Mouse (Mus musculus) bone marrow, adult 2 months (tissue): ENCODE data around the gene Olfr1375. TPM values are rescaled to one million over a fixed set of nuclear protein-coding genes. Genes with fewer than 3 reads are reported as not detected.

ENCODE experiments used
- H3K27ac ChIP-seq: fragments of 200-500 bp; 2 replicates; pipeline ENCODE4 v1.5.1; 2012; ENCODE audit warnings: low read depth, mild to moderate bottlenecking, control low read depth, inconsistent platforms, low read length; ENCODE audit not compliant: control insufficient read depth, poor library complexity, insufficient read depth
- H3K4me1 ChIP-seq: fragments of 200-500 bp; 2 replicates; pipeline ENCODE4 v1.6.1; 2011; ENCODE audit warnings: low read length; ENCODE audit not compliant: control insufficient read depth, insufficient read depth
- H3K4me3 ChIP-seq: fragments of 200-500 bp; replicated peaks from 2 replicates; pipeline ENCODE3; 2011; ENCODE audit warnings: mild to moderate bottlenecking, low read depth, low read length, control low read depth; ENCODE audit not compliant: control insufficient read depth
- CTCF ChIP-seq: fragments of 200-500 bp; IDR thresholded peaks from 2 replicates; pipeline ENCODE4 v1.5.1; 2011; ENCODE audit warnings: low read length, control low read depth; ENCODE audit not compliant: control insufficient read depth, insufficient read depth
- POLR2A ChIP-seq: fragments of 200-500 bp; IDR thresholded peaks from 2 replicates; pipeline ENCODE4 v1.6.1; 2011; ENCODE audit warnings: low read depth, mild to moderate bottlenecking, control low read depth, low read length, borderline replicate concordance; ENCODE audit not compliant: control insufficient read depth
- whole genome bisulfite sequencing: fragments of 180-500 bp; shearing (Covaris S2); methylation state at CpG from one replicate; pipeline ENCODE4 v1.1.7; 2018; 5-methylcytosine and 5-hydroxymethylcytosine counted together
- polyA plus RNA-seq: library from polyadenylated mRNA; stranded (reverse); fragments of >200 nt; gene quantifications from 2 replicates; pipeline ENCODE4 v1.2.4, GENCODE M21; 2011; ENCODE audit warnings: low replicate concordance; ENCODE audit not compliant: missing spikeins, insufficient read depth, insufficient read length

Gene Olfr1375
- polyA plus RNA-seq, 1 experiment: not detected

GRCm38 (mm10) chr11:51084527-51084926, 36.6 kb downstream of the Olfr1375 start:
- Histone ChIP-seq H3K4me3 (no peak overlapping the region), H3K27ac (no peak overlapping the region), H3K4me1 (no peaks in the 10 kb centered on the region)
- 46% methylated on average over 7 of the region's 7 CpGs for WGBS
- TF ChIP-seq CTCF (no peak), POLR2A (no peak)

- Histone ChIP-seq H3K4me1 (no peaks in the 10 kb centered on the region), H3K4me3 (no peak overlapping the region), H3K27ac (no peak overlapping the region)
- TF ChIP-seq CTCF (no peak), POLR2A (no peak)
- 69% methylated on average over 13 of the region's 13 CpGs for WGBS
Measured at GRCm38 (mm10) chr11:51085269-51085668, 37.4 kb downstream of the Olfr1375 start.

Other genes starting within 250 kb of the Olfr1375 start
- 0.61 and 0.65 TPM in 2 replicates for gene Zfp354c, start 220.4 kb upstream of the Olfr1375 start, polyA plus RNA-seq
- not detected in 2 replicates for gene Zfp879, start 206.6 kb upstream of the Olfr1375 start, polyA plus RNA-seq
- gene Grm6, start 197.4 kb upstream of the Olfr1375 start, polyA plus RNA-seq: 0.59 TPM in 1 of 2 replicates, not detected in the other
- not detected in 2 replicates for gene Zfp454, start 160.5 kb upstream of the Olfr1375 start, polyA plus RNA-seq
- 0.55 and 0.70 TPM in 2 replicates for gene Zfp2, start 131.9 kb upstream of the Olfr1375 start, polyA plus RNA-seq
- gene Zfp354b, start 116.5 kb upstream of the Olfr1375 start, polyA plus RNA-seq: not detected in 2 replicates
- not detected in 2 replicates for gene 4933414I15Rik, start 104.3 kb upstream of the Olfr1375 start, polyA plus RNA-seq
- not detected in 2 replicates for gene Prop1, start 94.3 kb upstream of the Olfr1375 start, polyA plus RNA-seq
- gene Olfr1378, start 81.6 kb upstream of the Olfr1375 start, polyA plus RNA-seq: not detected in 2 replicates
- not detected in 2 replicates for gene Olfr1377, start 66.1 kb upstream of the Olfr1375 start, polyA plus RNA-seq
- not detected in 2 replicates for gene Olfr51, start 44.5 kb upstream of the Olfr1375 start, polyA plus RNA-seq
- gene Olfr54, start 33.9 kb upstream of the Olfr1375 start, polyA plus RNA-seq: not detected in 2 replicates
- 0.45 and 0.80 TPM in 2 replicates for gene Zfp354a, start 11.1 kb downstream of the Olfr1375 start, polyA plus RNA-seq
- not detected in 2 replicates for gene Gm12569, start 172.4 kb downstream of the Olfr1375 start, polyA plus RNA-seq
- gene Clk4, start 213.6 kb downstream of the Olfr1375 start, polyA plus RNA-seq: 87.4 and 144 TPM in 2 replicates
- gene BC049762, start 214.9 kb downstream of the Olfr1375 start, polyA plus RNA-seq: 2.7 TPM in 1 of 2 replicates, not detected in the other
- 0.72 TPM in 1 of 2 replicates, not detected in the other for gene Col23a1, start 241.8 kb downstream of the Olfr1375 start, polyA plus RNA-seq